Mouse (Mus musculus) erythroblast, embryonic 14.5 days (primary cell): ENCODE results near the gene Sox21.

Source experiments
- GATA1 ChIP-seq: IDR thresholded peaks from 2 replicates; pipeline ENCODE4 v1.6.1; 2012; ENCODE audit warnings: low read length, inconsistent platforms, mixed read lengths
- TAL1 ChIP-seq: IDR thresholded peaks from 3 replicates; pipeline ENCODE4 v1.6.1; 2012; ENCODE audit warnings: low read length, inconsistent platforms, mixed read lengths

GRCm38 (mm10) chr14:118282272-118282671, 45.4 kb upstream of the Sox21 start:
- TF ChIP-seq GATA1 (no peak), TAL1 (no peak)
